Mouse (Mus musculus) thymus, postnatal 0 days (tissue): ENCODE data around the gene Tmem151a. TPM values are rescaled to one million over a fixed set of nuclear protein-coding genes. Genes with fewer than 3 reads are reported as not detected.
"Not testable (repeated sequence)": the region's sequence is repeated elsewhere in the genome, so short reads cannot be mapped to it uniquely, and the experiment has no call there.

Experiments
- DNase-seq: peaks from one replicate; pipeline ENCODE4 v3.0.0-alpha.2; 2015; ENCODE audit warnings: low spot score
- polyA plus RNA-seq: library from polyadenylated mRNA; unstranded; fragments of >200 nt; fragmentation: Nextera tagmentation; extraction: Ambion mirVana; gene quantifications from 2 replicates; pipeline ENCODE4 v1.2.1, GENCODE M21; 2015

Tmem151a gene
- polyA plus RNA-seq, 1 experiment from 2014 or later = 0.33 TPM

DNA sequence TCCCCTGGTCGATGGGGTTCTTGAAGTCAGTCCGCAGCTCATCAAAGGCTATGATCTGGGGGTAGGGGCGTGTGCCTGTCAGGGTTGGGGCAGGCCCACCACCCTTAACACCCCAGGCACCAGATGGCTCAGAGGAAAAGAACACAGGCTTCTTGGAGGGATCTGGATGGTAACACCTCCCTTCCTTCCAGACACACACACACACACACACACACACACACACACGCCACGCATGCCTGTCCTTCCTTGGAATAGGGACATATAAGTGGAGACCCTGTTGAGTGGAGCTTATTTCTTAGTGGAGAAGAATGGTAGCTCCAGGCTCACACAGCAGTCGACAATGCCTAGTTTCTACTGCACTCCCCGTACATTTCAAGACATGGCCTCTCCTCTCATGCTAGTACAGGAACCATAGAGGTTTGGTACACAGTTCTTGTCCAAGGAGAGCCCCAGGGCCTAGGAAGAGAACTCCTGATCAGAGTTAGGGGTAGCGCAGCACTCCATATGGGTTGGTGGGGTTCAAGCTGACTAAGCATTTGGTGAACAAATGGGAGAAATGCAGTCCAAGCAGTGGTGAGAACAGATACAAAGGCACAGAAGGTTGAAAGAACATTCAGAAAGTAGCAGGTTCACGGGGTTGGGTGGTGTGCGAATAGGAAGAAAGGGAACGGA is 9.6 kb upstream of the Tmem151a start:
- no peak for DNase-seq

- peak; percentile 86 for DNase-seq
Observed at GRCm38 (mm10) chr19:5094243-5094632, 8.9 kb upstream of the Tmem151a start.

DNA sequence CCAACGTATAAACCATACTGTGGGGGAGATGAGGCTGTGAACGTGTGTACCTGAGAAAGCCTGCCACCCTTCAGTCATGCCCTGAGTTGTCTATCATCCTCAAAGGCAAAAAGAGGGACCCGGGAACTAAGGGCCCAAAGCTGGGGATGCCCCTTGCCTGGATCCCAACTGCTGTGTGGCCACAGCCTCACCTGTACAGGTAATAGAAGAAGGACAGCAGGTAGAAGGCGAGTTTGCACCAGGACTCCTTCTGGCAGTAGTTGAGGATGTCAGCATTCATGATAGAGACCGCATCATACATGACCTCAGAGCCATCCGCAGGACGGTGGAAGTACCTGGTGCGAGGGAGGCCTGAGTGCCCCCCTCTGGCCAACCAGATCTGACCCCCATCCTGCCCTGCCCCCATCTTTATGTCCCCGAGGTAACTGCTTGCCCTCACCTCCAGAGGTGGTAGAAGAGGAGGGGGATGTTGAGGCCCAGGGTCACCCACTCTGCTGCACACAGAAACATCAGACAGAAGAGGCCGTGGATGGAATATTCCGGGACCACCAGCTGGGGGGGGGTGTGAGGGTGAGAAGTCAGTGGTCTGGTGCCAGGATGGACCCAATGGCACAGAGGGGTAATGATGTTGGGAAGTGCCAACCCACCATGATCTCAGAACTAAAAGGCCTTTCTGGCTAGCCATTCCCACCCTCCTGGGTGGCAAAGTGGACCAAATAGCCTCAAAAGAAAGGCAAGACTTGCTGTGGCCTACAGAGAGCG is 8.3 kb upstream of the Tmem151a start:
- no peak for DNase-seq

DNA sequence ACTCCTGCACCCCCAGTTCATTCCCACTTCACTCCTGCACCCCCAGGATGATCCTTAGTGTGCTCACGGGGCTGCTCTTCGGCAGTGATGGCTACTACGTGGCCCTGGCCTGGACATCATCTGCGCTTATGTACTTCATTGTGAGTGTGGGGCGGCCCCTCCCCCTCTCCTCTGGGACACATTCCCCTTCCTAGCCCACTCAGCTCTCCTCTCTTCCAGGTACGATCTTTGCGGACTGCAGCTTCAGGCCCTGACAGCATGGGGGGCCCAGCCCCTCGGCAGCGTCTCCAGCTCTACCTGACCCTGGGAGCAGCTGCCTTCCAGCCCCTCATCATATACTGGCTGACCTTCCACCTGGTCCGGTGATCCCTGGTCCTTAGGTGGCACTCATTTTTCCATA is 6.8 kb upstream of the Tmem151a start:
- no peak for DNase-seq

- DNase-seq = no peak
Observed at GRCm38 (mm10) chr19:5089324-5089723, 4.0 kb upstream of the Tmem151a start.

- DNase-seq = peak; percentile 98
Observed at GRCm38 (mm10) chr19:5087884-5088728, 2.8 kb upstream of the Tmem151a start, which contains the start of gene Yif1a. TSS of gene Yif1a (plus strand) at chr19:5088538.

GRCm38 (mm10) chr19:5086533-5086932 is 1.2 kb upstream of the Tmem151a start:
- DNase-seq = not testable (repeated sequence)

DNA sequence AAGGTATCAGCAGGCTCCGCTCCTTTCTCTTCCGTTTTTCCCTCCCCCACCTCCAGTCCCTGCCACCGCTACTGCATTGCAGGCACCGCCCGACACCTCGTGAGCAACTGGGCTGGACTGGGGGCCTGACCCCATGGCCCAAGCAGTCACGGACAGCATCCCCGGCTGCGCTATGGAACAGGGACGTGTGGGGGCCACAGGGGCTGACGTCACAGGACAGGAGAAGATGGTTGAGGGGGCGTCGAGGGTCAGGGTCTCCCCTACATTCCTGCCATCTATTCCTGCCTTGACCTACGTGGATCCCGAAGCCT is 542 bp downstream of the Tmem151a start:
- DNase-seq = no peak

- DNase-seq = no peak
Observed at GRCm38 (mm10) chr19:5083961-5084833, 1.1 kb downstream of the Tmem151a start.

- no peak for DNase-seq
Observed at GRCm38 (mm10) chr19:5082596-5082995, 2.7 kb downstream of the Tmem151a start.

DNA sequence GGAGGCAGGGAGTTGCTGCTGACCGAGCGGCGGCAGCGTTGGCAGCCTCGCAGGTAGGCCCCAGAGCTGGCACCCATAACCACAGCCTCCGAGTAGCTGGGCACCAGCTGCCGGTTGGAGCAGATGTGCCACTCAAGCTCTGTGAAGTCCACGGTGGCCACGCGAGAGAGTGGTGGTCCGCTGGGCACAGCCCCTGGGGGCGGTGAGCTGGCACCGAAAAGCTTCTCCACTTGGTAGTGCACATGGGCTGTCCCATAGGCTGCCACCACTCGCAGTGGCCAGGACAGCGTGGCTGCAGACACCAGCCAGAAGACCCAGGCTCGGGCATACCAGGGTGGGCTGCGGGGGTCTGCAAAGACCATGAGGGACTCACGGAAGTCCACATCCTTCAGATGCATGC is 3.3 kb downstream of the Tmem151a start:
- DNase-seq = no peak

DNA sequence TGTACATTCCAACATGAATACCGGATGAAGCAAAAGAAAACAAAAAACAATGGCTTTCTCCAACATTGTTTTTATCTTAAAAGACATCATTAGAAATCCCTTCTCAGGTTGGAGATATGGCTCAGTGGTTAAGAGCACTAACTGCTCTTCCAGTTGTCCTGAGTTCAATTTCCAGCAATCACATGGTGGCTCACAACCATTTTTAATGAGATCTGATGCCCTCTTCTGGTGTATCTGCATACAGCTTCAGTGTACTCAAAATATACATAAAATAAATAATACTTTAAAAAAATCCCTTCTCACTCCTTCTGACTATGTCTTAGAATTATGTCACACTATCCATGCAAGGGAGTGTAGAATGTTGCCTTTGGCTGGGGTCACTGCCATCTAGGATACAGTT is 6.1 kb downstream of the Tmem151a start:
- DNase-seq = no peak

GRCm38 (mm10) chr19:5073518-5073917 is 11.8 kb downstream of the Tmem151a start:
- no peak for DNase-seq

DNA sequence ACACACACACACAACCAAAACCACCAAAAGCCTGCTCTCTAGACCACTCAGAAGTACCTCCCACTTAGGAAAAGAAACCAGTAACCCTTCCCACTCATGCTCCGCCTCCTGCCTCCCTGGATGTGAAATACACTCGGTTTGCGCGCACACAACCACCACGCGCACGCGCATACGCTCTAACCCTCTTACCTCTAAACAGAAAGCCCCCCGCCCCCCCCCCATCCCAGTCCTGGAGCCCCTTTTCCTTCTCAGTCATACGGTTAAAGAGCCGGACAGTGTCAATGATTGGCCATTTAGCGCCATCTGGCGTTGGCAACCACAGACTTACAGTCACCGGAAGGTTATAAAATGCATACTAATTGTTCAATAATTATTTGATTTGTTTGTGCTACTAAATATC is 12.3 kb downstream of the Tmem151a start:
- DNase-seq = no peak

- no peak for DNase-seq
Observed at GRCm38 (mm10) chr19:5072389-5073019, 12.8 kb downstream of the Tmem151a start.

DNA sequence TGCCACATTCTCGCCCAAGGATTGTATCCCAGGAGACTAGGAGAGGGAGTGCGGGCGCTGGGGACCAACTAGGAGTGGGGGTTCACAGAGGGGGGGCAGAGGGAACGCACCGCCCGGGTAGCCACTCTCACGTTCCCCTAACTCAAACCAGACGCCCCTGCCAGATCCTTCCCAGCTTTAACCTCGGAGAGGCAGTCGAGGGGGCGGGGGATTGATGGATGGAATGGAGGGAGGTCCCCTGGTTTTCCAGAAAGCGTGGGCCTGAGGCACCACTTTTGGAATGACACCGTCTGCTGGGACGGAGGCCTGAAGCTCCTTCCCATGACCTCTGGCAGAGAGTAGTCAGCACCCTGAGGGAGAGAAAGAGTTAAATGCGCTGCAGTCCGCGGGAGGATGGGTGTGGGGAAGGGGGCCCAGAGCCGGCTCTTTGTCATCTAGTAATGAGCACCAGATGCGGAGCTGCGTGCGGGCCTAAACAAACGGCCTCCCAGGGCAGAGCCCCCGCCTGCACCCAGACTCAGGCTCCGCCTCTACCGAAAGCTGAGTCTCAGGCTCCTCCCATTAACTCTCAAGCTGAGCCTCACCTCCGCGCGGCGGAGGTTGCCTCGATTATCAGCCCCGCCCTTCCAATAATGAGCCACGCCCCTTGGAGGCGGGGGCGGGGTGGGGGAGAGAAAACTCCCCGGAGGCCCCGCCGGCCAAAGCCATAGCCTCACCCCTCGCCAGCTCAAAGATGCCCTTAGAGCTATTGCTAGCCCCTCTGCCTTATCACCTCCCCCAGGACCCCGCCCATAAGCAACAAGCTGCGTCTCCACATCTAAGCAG is 13.6 kb downstream of the Tmem151a start:
- DNase-seq = peak; percentile 38

DNA sequence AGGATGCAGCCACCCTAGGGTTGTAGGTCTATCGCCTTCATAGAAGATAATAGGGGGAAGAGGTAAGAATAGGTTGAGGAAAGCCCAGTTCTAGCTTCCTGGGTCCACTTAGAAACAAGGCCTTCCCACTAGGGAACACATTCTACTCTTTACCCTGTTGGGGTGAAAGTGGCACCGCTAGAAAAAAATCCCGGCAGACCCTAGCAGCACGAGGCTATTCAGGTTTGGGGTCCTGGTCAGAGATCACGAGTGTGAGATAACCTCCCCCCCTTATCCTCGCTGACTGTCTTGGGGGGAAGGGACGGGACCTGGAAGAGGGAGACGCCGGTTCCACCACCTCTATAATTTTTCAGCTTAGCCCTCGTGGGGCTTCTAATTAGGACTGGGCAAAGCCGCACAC is 14.3 kb downstream of the Tmem151a start:
- DNase-seq = no peak

GRCm38 (mm10) chr19:5069978-5070377 is 15.4 kb downstream of the Tmem151a start:
- DNase-seq = no peak

GRCm38 (mm10) chr19:5069486-5069885 is 15.8 kb downstream of the Tmem151a start:
- no peak for DNase-seq
